Mouse (Mus musculus): ENCODE measurements around the gene Cdc42.

DNA sequence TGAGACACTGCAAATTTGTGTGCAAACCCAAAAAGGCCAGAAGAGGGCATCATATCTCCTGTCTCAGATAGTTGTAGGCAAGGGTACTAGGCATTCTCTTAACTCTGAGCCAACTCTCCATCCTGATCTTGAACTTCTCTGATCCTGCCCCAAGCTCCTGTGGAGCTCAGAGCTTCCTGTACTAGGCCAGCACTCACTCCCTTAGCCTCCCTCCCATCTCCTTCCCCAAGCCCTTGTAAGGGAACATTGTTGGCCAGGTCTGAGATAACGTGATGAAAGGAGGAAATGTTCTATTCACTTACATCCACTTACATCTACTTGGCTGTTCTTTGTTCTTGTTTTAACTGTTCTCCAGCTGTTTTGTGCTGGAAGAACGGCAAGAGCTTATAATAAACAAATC lies 19.3 kb upstream of the Cdc42 start:
- TF ChIP-seq POLR2A (IDR thresholded peaks at IDR 0.05; ENCODE audit: borderline replicate concordance, insufficient read depth, low read length) (no peak), CTCF (IDR thresholded peaks at IDR 0.05; ENCODE audit: borderline replicate concordance, insufficient read depth, low read depth, low read length) (no peak)
